Mouse (Mus musculus) embryonic fibroblast, embryonic 13.5 days (primary cell): ENCODE data around the gene Prelid1.

ENCODE experiments used
- CTCF ChIP-seq: IDR thresholded peaks from 2 replicates; pipeline ENCODE4 v1.5.1; 2011; ENCODE audit warnings: mild to moderate bottlenecking, control low read depth, low read length, moderate library complexity, borderline replicate concordance; ENCODE audit not compliant: insufficient read depth
- POLR2A ChIP-seq: IDR thresholded peaks from 2 replicates; pipeline ENCODE4 v1.6.1; 2011; ENCODE audit warnings: low read depth, mild to moderate bottlenecking, control low read depth, low read length, moderate library complexity

- TF ChIP-seq CTCF = no peak
- no peak for TF ChIP-seq POLR2A
Observed at GRCm38 (mm10) chr13:55337341-55337975, 17.2 kb downstream of the Prelid1 start.
